Mouse (Mus musculus) erythroblast, embryonic 14.5 days (primary cell): ENCODE results near the gene Ptov1.

Experiments used
- GATA1 ChIP-seq: IDR thresholded peaks from 2 replicates; pipeline ENCODE4 v1.6.1; 2012; ENCODE audit warnings: low read length, inconsistent platforms, mixed read lengths
- TAL1 ChIP-seq: IDR thresholded peaks from 3 replicates; pipeline ENCODE4 v1.6.1; 2012; ENCODE audit warnings: low read length, inconsistent platforms, mixed read lengths

GRCm38 (mm10) chr7:44854356-44855031, 15.1 kb downstream of the Ptov1 start:
- no peak for TF ChIP-seq GATA1
- no peak for TF ChIP-seq TAL1
